Mouse (Mus musculus): ENCODE measurements at regions not wholly inside any gene's neighbourhood (a gene's known extent, or its start where the extent isn't known, plus 50 kb on each side); places are given as distances from the start of the nearest gene placed in this dataset.

DNA sequence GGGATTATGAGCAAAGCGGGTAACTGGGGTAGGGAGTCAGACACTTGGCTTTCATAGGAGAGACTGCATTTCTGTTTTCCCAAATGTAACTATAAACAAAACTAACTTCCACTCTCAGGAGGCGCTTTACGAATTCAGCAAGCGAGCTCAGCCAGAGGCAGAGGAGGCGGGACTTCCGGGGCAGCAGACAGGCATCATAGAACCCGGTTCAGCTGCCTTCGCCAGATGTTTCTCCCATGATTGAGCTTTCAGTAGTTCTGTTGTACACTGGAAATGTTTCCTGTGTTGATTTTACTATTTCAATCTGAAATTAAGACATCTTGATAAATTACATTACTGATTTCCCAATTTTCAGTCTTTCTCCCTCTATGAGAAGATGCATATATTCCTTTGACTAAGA is 92.9 kb downstream of the Zfp365 start:
- no peak for DNase-seq

DNA sequence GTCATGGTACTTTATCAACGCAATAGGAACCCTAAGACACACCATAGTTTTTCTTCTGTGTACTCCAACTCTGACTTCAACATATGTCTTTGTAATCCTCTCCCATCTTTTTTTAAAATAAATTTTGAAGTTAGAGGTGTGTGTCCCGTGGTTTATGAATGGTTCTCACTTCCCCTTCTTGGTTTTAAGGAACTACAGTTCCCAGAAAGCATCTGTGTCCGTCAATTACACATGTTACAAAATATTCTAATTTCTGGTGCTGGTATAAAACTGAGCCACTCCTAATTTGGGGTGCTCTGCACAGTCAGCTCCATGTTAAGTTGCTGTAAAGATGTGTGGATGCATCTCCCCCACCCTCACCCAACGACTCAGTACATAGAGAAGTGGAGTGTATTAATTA is 98.6 kb downstream of the Zfp365 start:
- no peak for DNase-seq

DNA sequence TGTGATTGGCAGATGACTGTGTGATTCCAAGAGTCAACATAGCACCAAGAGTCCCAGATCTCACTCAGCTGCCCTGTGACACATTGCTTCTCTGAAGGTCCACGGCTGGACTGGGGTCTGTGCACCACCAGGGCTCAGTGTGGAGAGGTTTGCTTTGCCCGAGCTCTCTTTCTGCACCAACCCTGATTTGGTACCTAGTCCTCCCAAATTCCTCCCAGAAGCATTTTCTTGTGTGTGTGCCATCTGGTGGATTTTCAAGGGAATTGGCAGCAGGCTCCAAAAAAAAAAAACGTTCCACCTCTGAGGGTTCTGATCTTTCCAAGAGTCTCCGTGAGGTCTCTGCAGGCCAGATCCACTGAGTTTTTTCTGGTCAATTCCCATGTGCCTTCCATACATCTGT is 107.3 kb downstream of the Zfp365 start:
- DNase-seq = peak; percentile 5

GRCm38 (mm10) chr10:67804637-67805036 is 107.8 kb downstream of the Zfp365 start:
- no peak for DNase-seq

- no peak for DNase-seq
These were observed 110.3 kb downstream of the Zfp365 start for GRCm38 (mm10) chr10:67802156-67802555.

DNA sequence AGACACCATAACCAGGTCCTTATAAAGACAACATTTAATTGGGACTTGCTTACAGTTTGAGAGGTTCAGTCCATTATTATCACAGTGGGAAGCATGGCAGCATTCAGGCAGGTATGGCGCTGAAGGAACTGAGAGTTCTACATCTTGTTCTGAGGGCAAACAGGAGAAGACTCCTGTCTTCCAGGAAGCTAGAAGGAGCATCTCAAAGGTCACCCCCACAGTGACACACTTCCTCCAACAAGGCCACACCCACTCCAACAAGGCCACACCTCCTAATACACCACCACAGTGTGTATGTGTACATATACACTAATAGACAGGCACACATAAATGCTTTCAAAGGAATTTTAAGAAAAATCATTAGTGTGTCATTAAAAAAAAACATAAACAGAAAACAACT is 110.8 kb downstream of the Zfp365 start:
- DNase-seq = no peak

DNA sequence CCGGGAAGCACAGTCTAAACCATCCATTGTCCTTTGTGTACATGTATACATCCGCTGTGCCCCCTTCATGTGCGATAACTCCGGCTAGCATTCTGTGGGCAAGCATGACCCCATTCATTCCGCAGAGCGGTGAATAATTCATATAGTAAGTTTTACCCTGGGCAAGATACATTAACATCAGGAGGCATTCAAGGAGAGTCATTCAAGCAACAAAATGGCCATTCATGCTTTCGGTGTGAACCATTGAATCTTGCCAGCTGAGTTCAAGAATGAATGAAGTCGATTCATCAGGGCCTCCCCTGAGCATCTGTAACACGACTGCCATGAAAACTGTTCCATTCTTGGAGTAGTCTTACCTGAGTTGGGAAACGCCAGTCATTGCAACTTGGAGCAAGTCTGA is 113.5 kb downstream of the Zfp365 start:
- no peak for DNase-seq

DNA sequence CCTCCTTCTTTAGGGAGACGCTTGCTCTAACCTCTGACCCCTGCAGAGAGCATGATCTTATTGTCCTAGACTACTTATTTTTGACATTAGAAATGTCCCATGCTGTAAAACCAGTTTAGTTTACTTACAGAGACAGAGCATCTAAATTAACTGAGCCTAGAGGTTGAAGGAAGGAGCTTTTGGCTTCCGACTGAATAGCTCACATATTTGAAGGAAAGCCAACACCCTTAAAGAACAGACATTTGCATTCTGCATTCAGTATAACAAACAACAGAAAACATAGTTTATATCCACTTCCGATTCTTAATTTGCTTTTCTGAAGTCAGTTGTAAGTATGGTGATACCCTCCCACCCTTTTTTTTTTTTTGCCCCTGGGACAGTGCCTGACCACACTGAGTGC is 119.3 kb downstream of the Zfp365 start:
- no peak for DNase-seq

DNA sequence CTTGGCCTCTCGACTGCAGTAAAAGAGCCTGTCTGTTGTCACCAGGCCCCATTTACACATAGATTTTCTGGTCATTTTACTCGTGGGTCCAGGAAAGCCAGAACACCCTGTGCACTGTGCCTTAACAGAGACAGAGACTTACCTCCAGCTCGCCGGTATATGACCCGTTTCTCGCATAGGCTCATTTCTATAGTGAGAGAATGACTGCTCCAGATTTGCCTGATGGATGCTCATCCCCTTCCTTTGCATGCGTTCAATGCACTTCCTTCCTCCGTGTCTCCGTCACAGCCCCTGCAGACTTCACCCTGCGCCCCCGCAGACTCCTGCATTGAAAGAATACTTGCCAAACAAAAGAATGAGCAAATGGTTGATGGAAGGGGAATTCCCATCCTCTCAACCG is 122.8 kb downstream of the Zfp365 start:
- DNase-seq = no peak

DNA sequence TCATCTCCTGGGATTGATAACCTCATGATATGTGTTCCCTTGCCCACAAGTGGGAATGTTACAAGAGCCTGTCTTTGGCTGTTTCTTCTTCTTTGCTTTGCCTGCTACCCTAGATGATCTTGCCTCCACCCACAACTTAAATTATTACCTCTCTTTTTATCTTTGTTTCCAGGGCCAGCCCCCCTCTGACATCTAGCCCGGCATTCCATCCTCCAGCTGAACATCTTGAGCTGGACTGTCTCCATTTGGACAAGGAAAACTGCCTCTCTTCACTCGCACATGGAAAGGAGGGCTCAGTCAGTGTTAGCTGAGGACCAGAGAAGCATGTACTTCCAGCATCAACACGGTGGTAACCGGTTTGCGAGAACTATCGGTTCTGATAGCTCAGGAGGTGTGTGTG is 124.3 kb downstream of the Zfp365 start:
- DNase-seq = no peak

- DNase-seq = peak; percentile 55
These were observed 126.9 kb downstream of the Zfp365 start for GRCm38 (mm10) chr10:67785563-67785962.

- DNase-seq = no peak
These were observed 134.1 kb downstream of the Zfp365 start for GRCm38 (mm10) chr10:67778341-67778740.

GRCm38 (mm10) chr10:67777721-67778120 is 134.7 kb downstream of the Zfp365 start:
- DNase-seq = no peak

DNA sequence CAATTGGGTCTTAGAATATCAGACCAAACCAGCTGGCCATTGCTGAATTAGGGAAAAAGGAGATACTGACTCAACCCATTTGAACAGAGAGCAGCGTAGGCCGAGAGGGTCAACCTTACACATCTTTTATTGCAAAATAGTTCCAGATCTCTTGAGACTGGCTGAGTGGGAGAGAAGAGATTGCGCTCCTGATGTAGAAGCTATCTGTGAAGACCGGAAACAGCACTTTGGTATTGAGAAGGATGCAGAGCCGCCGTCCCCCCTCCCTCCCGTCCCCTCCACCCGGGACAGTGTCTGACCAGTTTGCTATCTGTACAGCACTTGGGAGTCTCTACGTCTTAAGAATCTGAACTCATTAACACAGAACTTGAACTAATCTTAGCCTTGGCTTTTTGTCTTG is 135.6 kb downstream of the Zfp365 start:
- DNase-seq = no peak

DNA sequence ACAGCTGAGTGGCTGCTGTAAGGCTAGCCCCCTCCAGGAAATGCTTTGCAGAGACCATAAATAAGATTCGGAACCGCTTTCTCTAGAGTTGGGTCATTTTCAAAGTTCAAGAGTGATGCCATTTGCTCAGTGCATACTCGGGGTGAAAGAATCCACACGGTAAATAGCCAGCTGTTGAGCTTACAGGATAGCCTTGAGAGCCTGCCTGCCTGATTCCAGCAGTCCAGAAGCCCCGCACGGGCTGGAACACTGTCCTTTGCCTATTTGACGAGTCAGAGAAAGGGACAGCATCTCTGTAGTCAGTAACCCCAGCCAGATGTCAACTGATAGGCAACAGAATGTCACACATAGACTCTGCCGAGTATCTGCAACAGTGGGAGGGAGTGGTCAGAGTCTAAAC is 140.7 kb downstream of the Zfp365 start:
- DNase-seq = no peak

GRCm38 (mm10) chr10:67766099-67766498 is 146.4 kb downstream of the Zfp365 start:
- peak; percentile 43 for DNase-seq

- DNase-seq = no peak
These were observed 152.0 kb downstream of the Zfp365 start for GRCm38 (mm10) chr10:67760424-67760823.

DNA sequence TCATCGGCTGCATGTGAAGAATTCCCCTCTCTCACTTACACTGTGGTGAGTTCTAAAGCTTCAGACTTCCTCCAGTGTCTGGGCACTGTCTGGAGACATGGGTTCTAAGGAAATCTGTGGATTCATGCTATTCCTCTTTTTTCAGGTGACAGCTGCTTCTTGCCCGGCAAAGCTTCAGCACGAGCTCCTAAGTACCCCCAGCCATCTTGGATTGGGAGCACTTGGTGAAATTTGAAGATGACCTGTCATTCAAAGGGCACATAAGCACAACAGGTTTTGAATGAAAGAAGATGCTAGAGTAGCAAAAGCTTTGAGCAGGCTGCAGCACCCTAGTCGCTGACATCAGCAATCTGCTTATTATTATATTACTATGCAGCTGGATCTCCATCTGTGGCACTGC is 164.3 kb downstream of the Zfp365 start:
- DNase-seq = no peak

DNA sequence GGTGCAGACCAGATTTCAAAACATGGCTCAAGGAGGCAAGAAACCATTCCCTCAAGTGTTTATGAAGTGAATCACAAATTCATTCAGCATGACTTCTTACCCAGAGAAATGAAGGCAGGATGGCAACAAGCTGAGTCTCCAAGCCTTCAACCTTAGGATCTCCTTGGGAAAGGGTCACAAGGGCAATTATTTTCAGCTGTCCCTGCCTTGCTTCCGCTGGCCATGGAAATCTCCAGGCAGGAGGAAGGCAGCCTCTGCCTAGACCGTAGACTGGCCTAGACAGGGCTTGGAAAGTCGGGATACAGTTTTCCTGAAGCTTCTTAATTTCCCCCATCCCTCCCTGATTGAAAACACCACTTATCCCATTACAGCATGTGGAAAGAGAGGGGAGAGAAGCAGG is 165.0 kb downstream of the Zfp365 start:
- DNase-seq = no peak

DNA sequence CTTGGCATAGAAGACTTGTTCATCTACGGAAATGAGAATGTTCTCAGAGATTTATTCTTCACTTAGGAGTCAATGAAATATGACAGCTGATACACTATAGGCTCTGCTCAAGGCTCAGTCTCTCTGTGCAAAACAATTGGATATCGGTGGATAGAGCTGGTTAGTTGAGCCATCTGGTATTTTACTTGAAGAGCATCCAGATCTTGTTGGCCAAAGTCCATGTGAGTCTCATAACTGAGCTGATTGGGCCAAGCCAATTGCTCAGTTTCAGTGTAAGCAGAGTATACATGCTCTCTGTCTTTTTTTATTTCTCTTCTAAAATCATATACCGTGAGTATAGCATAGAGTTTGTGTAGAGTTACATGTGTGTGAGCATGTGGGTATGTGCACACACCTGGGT is 166.3 kb downstream of the Zfp365 start:
- DNase-seq = no peak

- no peak for DNase-seq
These were observed 168.9 kb downstream of the Zfp365 start for GRCm38 (mm10) chr10:67743561-67743960.

GRCm38 (mm10) chr10:67742824-67743223 is 169.6 kb downstream of the Zfp365 start:
- DNase-seq = no peak

GRCm38 (mm10) chr10:67742305-67742704 is 170.2 kb downstream of the Zfp365 start:
- DNase-seq = peak; percentile 8

DNA sequence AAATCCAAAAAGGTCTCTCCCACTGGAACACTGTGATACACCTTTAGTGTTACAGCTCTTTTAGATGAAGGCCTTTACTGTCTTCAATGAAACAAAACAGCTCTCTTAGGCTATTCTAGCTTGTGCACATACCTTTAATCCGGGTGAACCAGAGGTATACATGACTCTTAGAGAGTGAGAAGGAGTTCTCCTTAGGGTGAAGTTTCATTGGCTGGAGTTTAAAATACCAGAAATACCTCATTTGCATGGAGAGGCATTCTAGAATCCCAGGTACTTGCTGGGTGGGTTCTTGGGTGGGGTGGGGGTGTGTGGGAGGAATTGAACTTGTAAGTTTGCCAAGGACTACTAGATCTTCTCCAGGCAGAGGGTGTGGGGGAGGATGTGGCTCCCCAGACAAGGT is 173.3 kb downstream of the Zfp365 start:
- no peak for DNase-seq

DNA sequence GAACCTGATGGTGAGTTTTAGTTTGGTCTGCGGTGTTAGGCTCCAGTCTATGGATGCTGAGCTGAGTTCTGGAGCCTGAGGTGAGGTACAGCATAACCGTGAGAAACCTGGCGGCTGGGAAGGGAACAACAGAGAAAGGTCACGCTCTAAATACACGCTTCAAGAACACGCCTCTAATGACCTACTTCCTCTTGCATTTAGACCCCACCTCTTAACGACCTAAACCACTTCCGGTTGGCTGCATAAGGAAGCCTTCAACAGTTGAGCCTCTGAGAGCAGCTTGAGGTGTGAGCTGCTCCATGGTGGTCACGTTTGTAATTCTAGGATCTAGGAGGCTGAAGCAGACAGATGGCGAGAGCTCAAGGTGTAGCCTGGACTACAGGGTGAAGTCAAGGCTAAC is 175.8 kb downstream of the Zfp365 start:
- DNase-seq = no peak

All from adrenal gland, adult 2 months (tissue).